Mouse (Mus musculus): ENCODE measurements around the gene Gpx5. TPM values are rescaled to one million over a fixed set of nuclear protein-coding genes. Genes with fewer than 3 reads are reported as not detected.

Gpx5 gene
- polyA plus RNA-seq (2012; rRNA removed): not detected in 2 replicates

DNA sequence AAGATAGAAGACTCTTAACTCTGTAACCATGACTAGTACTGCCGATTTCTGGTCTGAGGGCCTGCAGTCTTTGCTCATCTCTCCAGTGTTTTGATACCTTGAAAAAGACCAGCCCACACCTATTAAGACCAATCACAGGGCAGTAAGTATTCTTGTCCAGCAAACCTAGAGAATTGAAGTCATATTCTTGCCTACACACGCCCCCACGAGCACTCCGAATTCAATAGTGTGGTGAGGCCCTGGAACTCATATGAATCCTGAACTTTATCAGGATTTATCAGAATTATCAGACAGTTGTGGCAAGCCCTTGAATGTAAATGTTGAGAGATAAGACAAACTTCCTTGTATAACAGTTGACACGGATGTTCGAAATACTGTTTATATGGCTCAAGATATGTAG, at the start of gene Gpx5:
Gene Gpx5, minus strand, starts transcription at position 101 of the 400 bp plus-strand sequence.

DNA sequence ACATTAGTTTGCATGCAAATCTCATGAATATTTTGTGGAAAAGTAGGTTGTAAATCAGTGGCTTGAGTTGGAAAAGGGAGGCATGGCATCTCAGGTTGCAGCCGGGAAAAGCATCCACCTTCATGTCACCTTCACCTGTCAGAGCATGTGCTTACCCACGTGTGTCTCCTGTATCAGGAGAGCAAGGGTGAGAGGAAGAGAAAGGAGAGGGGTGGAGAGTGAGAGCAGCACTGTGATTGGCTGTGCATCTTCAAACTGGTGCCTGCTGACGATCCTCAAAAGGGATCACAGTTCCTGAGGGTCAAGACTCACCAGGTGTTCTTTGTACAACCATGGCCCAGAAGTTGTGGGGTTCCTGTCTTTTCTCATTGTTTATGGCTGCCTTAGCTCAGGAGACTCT, 19.4 kb upstream of the Gpx5 start, which contains the start of gene Gpx6:
Gene Gpx6, plus strand, starts transcription at position 200 of the 400 bp plus-strand sequence.

Other genes with a start within 250 kb of the Gpx5 start
- gene Olfr1370, start 217.8 kb downstream of the Gpx5 start, polyA plus RNA-seq (2012; rRNA removed): not detected in 2 replicates
- not detected in 2 replicates for gene Olfr1369-ps1, start 181.2 kb downstream of the Gpx5 start, polyA plus RNA-seq (2012; rRNA removed)
- gene Olfr263, start 163.1 kb downstream of the Gpx5 start, polyA plus RNA-seq (2012; rRNA removed): not detected in 2 replicates
- not detected in 2 replicates for gene Olfr1368, start 146.9 kb downstream of the Gpx5 start, polyA plus RNA-seq (2012; rRNA removed)
- 137 and 257 TPM in 2 replicates for gene Trim27, start 113.3 kb downstream of the Gpx5 start, polyA plus RNA-seq (2012; rRNA removed)
- 0.23 and 0.26 TPM in 2 replicates for gene Gpx6, start 19.4 kb upstream of the Gpx5 start, polyA plus RNA-seq (2012; rRNA removed)
- not detected in 2 replicates for gene Olfr1367, start 54.2 kb upstream of the Gpx5 start, polyA plus RNA-seq (2012; rRNA removed)
- 1.2 and 1.6 TPM in 2 replicates for gene Zscan12, start 70.1 kb upstream of the Gpx5 start, polyA plus RNA-seq (2012; rRNA removed)
- 35.7 and 38.6 TPM in 2 replicates for gene Zkscan3, start 110.0 kb upstream of the Gpx5 start, polyA plus RNA-seq (2012; rRNA removed)
- 0.51 and 0.62 TPM in 2 replicates for gene Pgbd1, start 148.3 kb upstream of the Gpx5 start, polyA plus RNA-seq (2012; rRNA removed)
- gene Zscan26, start 161.0 kb upstream of the Gpx5 start, polyA plus RNA-seq (2012; rRNA removed): 7.9 and 10.2 TPM in 2 replicates
- gene Nkapl, start 175.8 kb upstream of the Gpx5 start, polyA plus RNA-seq (2012; rRNA removed): 0.34 and 0.45 TPM in 2 replicates
- 1.6 and 2.2 TPM in 2 replicates for gene Zkscan4, start 186.2 kb upstream of the Gpx5 start, polyA plus RNA-seq (2012; rRNA removed)
- gene Gm10065, start 186.7 kb upstream of the Gpx5 start, polyA plus RNA-seq (2012; rRNA removed): not detected in 2 replicates
- 0.14 TPM in 1 of 2 replicates, not detected in the other for gene AK157302, start 202.5 kb upstream of the Gpx5 start, polyA plus RNA-seq (2012; rRNA removed)
- 9.0 and 18.5 TPM in 2 replicates for gene Gm11273, start 208.7 kb upstream of the Gpx5 start, polyA plus RNA-seq (2012; rRNA removed)
- gene Zkscan8, start 238.4 kb upstream of the Gpx5 start, polyA plus RNA-seq (2012; rRNA removed): 3.6 and 3.9 TPM in 2 replicates

Measured in ovary, adult 2 months (tissue).